Mouse (Mus musculus) G1E (cell line): ENCODE data around the gene Tmem179b.

ENCODE experiments used
- CTCF ChIP-seq: IDR thresholded peaks from 2 replicates; pipeline ENCODE4 v1.5.1; 2012; ENCODE audit warnings: low read depth, low read length, inconsistent platforms, mixed read lengths
- GATA1 ChIP-seq: IDR thresholded peaks from 2 replicates; pipeline ENCODE4 v1.6.1; 2012; ENCODE audit warnings: borderline replicate concordance, low read length, inconsistent platforms, mixed read lengths
- GATA2 ChIP-seq: IDR thresholded peaks from 2 replicates; pipeline ENCODE4 v1.6.1; 2012; ENCODE audit warnings: low read depth, low read length, inconsistent platforms, borderline replicate concordance
- POLR2AphosphoS5 ChIP-seq: IDR thresholded peaks from 2 replicates; pipeline ENCODE4 v1.6.1; 2012; ENCODE audit warnings: low read depth, low read length, inconsistent platforms; ENCODE audit not compliant: insufficient replicate concordance
- TAL1 ChIP-seq: conservative IDR thresholded peaks from 2 replicates; pipeline ENCODE4 v1.6.1; 2012; ENCODE audit warnings: low read depth, low read length, inconsistent platforms, mixed read lengths

- TF ChIP-seq POLR2AphosphoS5 (no peak), CTCF (no peak), GATA1 (no peak), GATA2 (no peak), TAL1 (no peak)
Observed at GRCm38 (mm10) chr19:8798947-8799315, 24.7 kb upstream of the Tmem179b start.
